14 mouse cellular contexts compared by ENCODE assay signal in the genomic region with DNA sequence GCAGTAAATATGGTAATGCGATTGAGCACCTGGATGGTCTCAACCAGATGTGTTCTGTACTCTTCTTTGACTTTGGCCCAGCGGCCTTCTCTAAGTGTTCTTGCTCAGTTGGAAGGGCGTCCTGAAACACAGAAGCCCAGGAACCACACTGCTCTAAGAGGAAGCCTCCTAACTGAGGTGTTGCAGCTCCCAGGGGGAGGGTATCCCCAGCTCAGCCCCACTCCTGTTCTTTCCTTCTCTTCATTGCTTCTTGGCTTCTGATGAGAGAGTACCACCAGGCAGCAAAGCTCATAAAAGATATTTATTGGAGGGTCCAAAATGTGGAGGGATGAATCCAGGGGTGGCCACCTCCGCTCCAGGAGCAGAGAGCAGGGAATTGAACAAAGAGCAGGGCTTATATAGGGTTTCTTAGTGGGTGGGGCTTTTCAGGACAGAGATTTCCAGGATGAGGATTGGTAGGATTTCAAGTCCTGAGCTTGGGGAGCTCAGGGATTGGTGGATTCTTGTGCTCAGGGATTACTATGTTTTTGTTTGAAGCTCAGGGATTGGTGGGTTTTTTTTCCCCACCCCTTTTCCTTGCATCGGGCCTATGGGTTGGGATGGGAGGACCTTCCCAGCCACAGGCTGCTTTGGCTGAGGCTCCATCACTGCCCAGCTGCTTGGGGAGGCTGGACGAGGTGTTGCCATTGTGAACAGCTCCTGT. TPM values are rescaled to one million over a fixed set of nuclear protein-coding genes. Genes with fewer than 3 reads are reported as not detected.
DNase-seq lines count a peak whose midpoint lies in the region; ATAC-seq and TF ChIP-seq lines count a peak whose summit lies in the region.
"Had no signal": no experiment of that assay in that cellular context is flagged by ENCODE, and none has a peak within 500 bp of the region (broad histone marks: within the 10 kb centered on the region; RNA-seq: fewer than 3 reads in every experiment).

No protein-coding gene starts in this region.

- peak; percentile 79 for DNase-seq in heart, adult 11 months
- DNase-seq in heart, postnatal 4 days = no peak
- no peak for DNase-seq in lung, postnatal 4 days
- peak; percentile 10 for DNase-seq in induced T-regulatory cell, adult 2 months (ENCODE audit: low read depth)
- no peak for DNase-seq in right cerebral cortex, postnatal 10 days (ENCODE audit: low spot score in 2 of 2)
- no peak for DNase-seq in cerebellum, adult 18-20 months
- DNase-seq: cerebellum, adult 2 months; heart, adult 18-20 months; heart, postnatal 10 days; kidney, postnatal 25 days; lung, adult 2 months had no signal

- no peak for TF ChIP-seq CTCF in ES-Bruce4 (IDR thresholded peaks at IDR 0.05; ENCODE audit: low read depth, low read length)

- no peak overlapping the region for H3K27ac ChIP-seq in lung, embryonic 15.5 days
- no peak overlapping the region for H3K27ac ChIP-seq in ES-Bruce4 (ENCODE audit: insufficient read depth, low read length)

- no peak for TF ChIP-seq EP300 in ES-Bruce4 (IDR thresholded peaks at IDR 0.05; ENCODE audit: insufficient read depth, low read depth, low read length)

- no peaks in the 10 kb centered on the region for H3K27me3 ChIP-seq in lung, embryonic 15.5 days
- H3K27me3 ChIP-seq in ES-Bruce4 (ENCODE audit: control insufficient read depth, insufficient read depth, low read length, poor library complexity, severe bottlenecking) = no peaks in the 10 kb centered on the region
- H3K27me3 ChIP-seq: midbrain, embryonic 12.5 days had no signal

- H3K4me1 ChIP-seq in lung, embryonic 15.5 days = peaks cover 30% of the 10 kb centered on the region
- peaks cover 4% of the 10 kb centered on the region for H3K4me1 ChIP-seq in ES-Bruce4 (ENCODE audit: control insufficient read depth, insufficient read depth, low read length)

- 80% methylated on average over 6 of the region's 6 CpGs for WGBS in lung, embryonic 15.5 days

- no peak for ATAC-seq in lung, embryonic 15.5 days (ENCODE audit: borderline replicate concordance, extremely low read depth, low FRiP score, low TSS enrichment)

- peak; percentile 51 for TF ChIP-seq POLR2A in ES-Bruce4 (IDR thresholded peaks at IDR 0.05; ENCODE audit: insufficient read depth, low read length)

- no peaks in the 10 kb centered on the region for H3K9me3 ChIP-seq in lung, embryonic 15.5 days
- H3K9me3 ChIP-seq in ES-Bruce4 (replicated peaks; ENCODE audit: control insufficient read depth, insufficient read depth, low read length, poor library complexity, severe bottlenecking) = no peaks in the 10 kb centered on the region
- H3K9me3 ChIP-seq: midbrain, embryonic 12.5 days had no signal

- H3K9ac ChIP-seq in lung, embryonic 15.5 days = no peak overlapping the region
- 0 out of 2 replicates have a peak overlapping the region, but pooled peaks have one; percentile 92 for H3K9ac ChIP-seq in ES-Bruce4 (ENCODE audit: low read depth, poor library complexity, severe bottlenecking)

- H3K4me2 ChIP-seq in lung, embryonic 15.5 days = no peak overlapping the region

- peak overlapping the region; percentile 89; the same call in 1 of the 2 replicates for H3K4me3 ChIP-seq in lung, embryonic 15.5 days
- H3K4me3 ChIP-seq in ES-Bruce4 (ENCODE audit: low read depth, low read length) = 0 out of 2 replicates have a peak overlapping the region, but pooled peaks have one; percentile 22

- no peaks in the 10 kb centered on the region for H3K36me3 ChIP-seq in lung, embryonic 15.5 days
- no peaks in the 10 kb centered on the region for H3K36me3 ChIP-seq in ES-Bruce4 (ENCODE audit: control insufficient read depth, insufficient read depth, low read length, poor library complexity, severe bottlenecking)
- H3K36me3 ChIP-seq: midbrain, embryonic 12.5 days had no signal

RNA-seq across cellular contexts. Expression of gene Cep68, which starts 1.4 kb away (rescaled TPM):
- 10 to 100 TPM; 44.1 to 44.2 TPM for total RNA-seq in heart, postnatal 4 days (2021)
- polyA plus RNA-seq in lung, embryonic 15.5 days (2015; fragmentation: Nextera tagmentation; extraction: Ambion mirVana) = 34.8 and 37.6 TPM in 2 replicates
- 38.0 and 40.4 TPM in 2 replicates for polyA plus RNA-seq in ES-Bruce4 (2011; ENCODE audit: insufficient read depth, insufficient read length, low read depth, missing spikeins)

RNA-seq across cellular contexts. Expression of gene Rab1a, which starts 49.4 kb away (rescaled TPM):
- total RNA-seq in heart, postnatal 4 days (2021) = 100 to 1,000 TPM; 178 to 180 TPM
- polyA plus RNA-seq in lung, embryonic 15.5 days (2015; fragmentation: Nextera tagmentation; extraction: Ambion mirVana) = 274 and 283 TPM in 2 replicates
- 396 and 407 TPM in 2 replicates for polyA plus RNA-seq in ES-Bruce4 (2011; ENCODE audit: insufficient read depth, insufficient read length, low read depth, missing spikeins)

Comparison
In these comparisons a context has a peak if more than half of its experiments do, and no peak if none do; other contexts are left out.
1. DNase-seq: peak in heart, adult 11 months (single experiment) and induced T-regulatory cell, adult 2 months (single experiment); none in heart, postnatal 4 days (single experiment), lung, postnatal 4 days (0 of 2), right cerebral cortex, postnatal 10 days (0 of 2) and cerebellum, adult 18-20 months (0 of 2).